Mouse (Mus musculus) frontal cortex, postnatal 14 days (tissue): ENCODE results near the gene Ola1.

Source experiments
- DNase-seq, 2 experiments: peaks; one replicate each; pipeline ENCODE4 v3.0.0; 2022; ENCODE audit warnings: low spot score in 2 of 2

The Ola1 gene

GRCm38 (mm10) chr2:73066307-73067167 is 152.2 kb downstream of the Ola1 start:
- DNase-seq: no peak

GRCm38 (mm10) chr2:73063911-73064619 is 154.7 kb downstream of the Ola1 start:
- DNase-seq: no peak

GRCm38 (mm10) chr2:73060259-73060585 is 158.5 kb downstream of the Ola1 start:
- DNase-seq: no peak

GRCm38 (mm10) chr2:73059550-73060258 is 159.0 kb downstream of the Ola1 start:
- DNase-seq: no peak

- no peak for DNase-seq
These were observed 160.4 kb downstream of the Ola1 start for GRCm38 (mm10) chr2:73058344-73058743.

- DNase-seq: no peak
These were observed 161.1 kb downstream of the Ola1 start for GRCm38 (mm10) chr2:73057589-73057988.

- DNase-seq: no peak
These were observed 162.4 kb downstream of the Ola1 start for GRCm38 (mm10) chr2:73056090-73056956.

- DNase-seq: no peak
These were observed 164.8 kb downstream of the Ola1 start for GRCm38 (mm10) chr2:73053791-73054490.

- DNase-seq: no peak
These were observed 168.3 kb downstream of the Ola1 start for GRCm38 (mm10) chr2:73050401-73050800.

GRCm38 (mm10) chr2:73049977-73050376 is 168.7 kb downstream of the Ola1 start:
- no peak for DNase-seq

- DNase-seq: no peak
These were observed 169.6 kb downstream of the Ola1 start for GRCm38 (mm10) chr2:73049001-73049684.

GRCm38 (mm10) chr2:73047061-73047741 is 171.5 kb downstream of the Ola1 start:
- no peak for DNase-seq

GRCm38 (mm10) chr2:73046576-73046975 is 172.1 kb downstream of the Ola1 start:
- no peak for DNase-seq

- DNase-seq: no peak
These were observed 173.2 kb downstream of the Ola1 start for GRCm38 (mm10) chr2:73045505-73045904.
